Mouse (Mus musculus) kidney, adult 8-10 months (tissue): ENCODE measurements at regions not wholly inside any gene's neighbourhood (a gene's known extent, or its start where the extent isn't known, plus 50 kb on each side); places are given as distances from the start of the nearest gene placed in this dataset.
"Not testable (repeated sequence)": the region's sequence is repeated elsewhere in the genome, so short reads cannot be mapped to it uniquely, and the experiment has no call there.

Experiments used
- DNase-seq, 2 experiments: peaks; one replicate each; pipeline ENCODE4 v3.0.0; 2022

DNA sequence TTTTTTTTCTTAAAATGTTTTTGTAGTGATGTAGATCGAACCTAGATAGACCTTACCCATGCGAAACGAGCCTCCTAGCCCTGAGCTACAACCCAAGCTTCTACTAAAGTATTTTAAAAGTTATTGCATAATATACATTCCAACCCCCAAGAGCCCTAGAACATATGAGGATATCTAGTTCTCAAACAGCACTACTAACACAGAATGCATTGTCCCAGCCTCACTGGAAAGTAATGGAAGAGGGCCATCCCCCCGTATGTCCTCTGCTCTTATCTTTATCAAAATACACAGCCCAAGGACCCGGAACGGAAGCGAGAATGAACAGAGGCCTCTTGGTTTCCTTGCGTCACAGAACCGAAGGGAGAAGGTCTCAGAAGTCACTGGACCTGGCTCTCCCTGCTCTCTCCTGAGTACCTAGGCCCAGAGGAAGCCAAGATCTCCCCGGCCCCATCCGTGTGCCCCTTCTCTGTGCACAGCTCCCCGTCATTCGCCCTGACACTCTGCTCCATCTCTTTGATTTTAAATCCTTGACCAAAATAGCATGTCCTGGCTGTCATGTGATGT lies 165.0 kb upstream of the Pkdcc start:
- DNase-seq = no peak

GRCm38 (mm10) chr17:83050591-83051197 lies 164.4 kb upstream of the Pkdcc start:
- DNase-seq = no peak

DNA sequence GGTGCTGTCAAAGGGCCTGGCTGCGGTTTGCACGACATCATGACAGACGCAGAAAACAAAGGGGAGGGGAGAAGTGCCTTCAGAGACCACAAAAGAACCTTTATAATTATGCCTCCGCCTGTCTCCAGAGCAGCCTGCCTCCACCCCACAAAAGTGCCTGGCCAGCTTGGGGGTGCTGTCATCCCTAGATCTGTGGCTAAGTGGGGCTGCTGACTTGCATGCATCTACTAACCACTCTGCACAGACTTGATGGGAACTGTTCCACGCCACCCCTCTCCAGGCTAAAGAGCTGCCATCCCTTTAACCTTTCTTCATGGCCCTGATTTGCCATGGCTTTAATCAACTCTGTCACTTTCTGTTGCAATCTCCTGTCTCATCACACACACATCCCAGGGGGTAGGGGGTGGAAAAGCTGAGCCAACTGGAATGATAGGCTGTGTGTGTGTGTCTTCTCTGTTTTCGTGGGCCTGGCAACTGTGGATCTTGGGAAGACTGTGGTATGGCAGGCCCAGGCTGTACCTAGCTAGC lies 162.4 kb upstream of the Pkdcc start:
- DNase-seq = no peak

GRCm38 (mm10) chr17:83057832-83058231 lies 157.3 kb upstream of the Pkdcc start:
- DNase-seq = no peak

- no peak for DNase-seq
Observed at GRCm38 (mm10) chr17:83061843-83062242, 153.2 kb upstream of the Pkdcc start.

DNA sequence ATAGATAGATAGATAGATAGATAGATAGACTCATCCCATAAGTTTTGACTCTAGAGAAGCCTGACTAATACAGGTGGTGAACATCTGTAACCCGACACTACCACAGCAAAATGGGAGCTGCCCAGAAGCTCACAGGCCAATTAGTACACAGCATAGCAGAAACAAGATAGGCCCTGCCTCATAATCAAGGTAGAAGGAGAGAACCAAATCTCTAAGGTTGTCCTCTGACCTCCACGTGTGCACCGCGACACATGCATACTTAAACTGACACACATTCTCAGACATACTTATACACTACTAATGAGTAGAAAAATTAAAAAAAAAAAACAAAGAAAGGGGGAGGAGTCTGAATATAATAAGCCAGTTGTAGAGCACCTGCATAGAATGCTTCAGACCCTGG lies 151.2 kb upstream of the Pkdcc start:
- no peak for DNase-seq

DNA sequence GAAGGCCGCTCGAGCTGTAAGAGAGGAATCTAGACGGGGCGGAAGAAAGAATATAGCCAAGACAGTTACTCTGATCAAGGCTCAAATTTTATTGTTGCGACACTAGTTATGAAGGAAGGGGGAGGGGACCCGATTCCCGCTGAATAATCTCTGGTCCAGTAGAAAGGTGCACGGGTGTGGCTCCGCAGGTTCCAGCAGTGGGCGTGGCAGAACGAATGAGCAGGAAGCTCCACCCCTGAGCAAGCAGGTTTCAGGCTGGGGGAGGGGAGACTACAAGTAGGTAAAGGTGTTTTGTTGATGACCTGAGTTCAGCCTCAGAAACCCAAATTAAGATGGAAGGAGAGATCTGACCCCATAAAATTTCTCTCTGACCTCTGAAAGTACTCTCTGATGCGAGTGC lies 150.7 kb upstream of the Pkdcc start:
- not testable (repeated sequence) for DNase-seq

- DNase-seq = no peak
Observed at GRCm38 (mm10) chr17:83069246-83069645, 145.8 kb upstream of the Pkdcc start.

GRCm38 (mm10) chr17:83071746-83072145 lies 143.3 kb upstream of the Pkdcc start:
- DNase-seq = no peak

DNA sequence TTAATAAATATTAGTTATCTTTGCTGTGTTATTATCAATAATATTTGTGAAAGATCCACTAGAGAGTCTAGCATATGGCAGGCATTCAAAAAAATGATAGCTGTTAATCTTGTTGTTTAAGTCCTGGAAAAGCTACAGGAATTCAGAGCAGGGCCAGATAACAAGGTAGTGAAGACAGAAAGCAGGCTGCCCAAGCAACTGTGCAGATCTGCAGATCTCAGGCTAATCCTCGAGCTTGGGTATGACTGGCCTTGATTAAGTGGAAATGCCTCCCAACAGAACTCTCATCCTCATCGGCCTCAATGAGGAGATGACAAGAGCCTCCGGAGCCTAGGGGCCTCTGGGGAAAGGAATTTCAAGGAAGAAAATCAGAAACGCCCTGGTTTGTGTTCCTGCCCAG lies 142.9 kb upstream of the Pkdcc start:
- no peak for DNase-seq

DNA sequence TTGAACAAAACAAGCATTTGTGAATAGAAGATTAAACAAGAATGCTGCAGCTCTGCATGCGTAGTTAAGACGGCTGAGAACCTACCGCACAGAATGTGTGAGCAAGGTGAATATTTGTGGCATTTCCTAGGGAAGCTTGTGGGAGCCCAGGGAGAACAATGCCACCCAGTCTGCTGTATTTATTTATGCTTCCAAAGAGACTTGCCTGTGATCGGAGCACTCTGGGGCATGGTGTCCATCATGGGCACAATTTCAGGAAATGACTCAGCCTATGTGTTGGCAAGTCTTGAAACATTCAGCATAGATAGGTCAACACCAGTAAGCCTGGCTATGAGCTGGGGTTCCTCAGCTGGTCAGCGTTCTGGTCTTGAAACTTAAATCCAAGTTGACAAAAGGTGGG lies 140.2 kb upstream of the Pkdcc start:
- DNase-seq = no peak

DNA sequence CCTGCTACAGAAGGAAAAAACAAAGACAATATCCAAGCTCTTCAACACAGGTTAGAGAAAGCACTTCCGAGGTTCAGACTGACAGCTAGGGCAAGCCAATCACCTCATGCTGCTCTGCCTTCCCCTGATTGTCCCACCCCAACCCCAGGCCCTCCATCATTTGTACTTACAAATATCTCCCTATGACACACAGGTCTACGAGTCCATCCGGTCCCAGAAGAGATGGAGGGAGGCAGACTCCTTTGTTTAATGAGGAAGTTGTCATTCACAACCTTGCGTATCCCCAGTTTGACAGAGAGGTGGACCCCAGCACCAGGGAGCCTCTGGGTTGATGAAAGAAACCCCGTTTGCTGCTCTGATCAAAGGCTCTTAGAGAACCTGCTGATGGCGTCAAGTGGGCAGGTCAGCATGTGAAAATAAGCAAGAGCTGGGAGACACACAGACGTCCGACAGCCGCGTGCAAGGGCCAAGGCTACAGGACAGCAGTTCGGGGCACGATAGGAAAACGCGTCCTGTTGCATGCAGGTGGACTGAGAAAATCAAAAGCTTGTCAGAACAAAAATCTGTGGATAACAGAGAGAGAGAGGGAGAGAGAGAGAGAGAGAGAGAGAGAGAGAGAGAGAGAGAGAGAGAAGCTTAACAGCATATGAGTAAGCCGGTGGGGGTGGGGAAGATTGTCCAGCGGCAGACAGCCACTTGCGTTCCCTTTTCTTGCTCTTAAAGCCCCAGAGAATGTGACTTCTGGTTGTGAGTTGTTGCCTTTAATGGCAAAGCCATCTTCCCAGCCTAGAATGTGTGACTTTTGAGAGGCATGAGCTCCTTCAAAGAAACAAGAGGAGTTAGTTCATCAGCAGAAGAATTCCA lies 137.1 kb upstream of the Pkdcc start:
- DNase-seq = no peak

DNA sequence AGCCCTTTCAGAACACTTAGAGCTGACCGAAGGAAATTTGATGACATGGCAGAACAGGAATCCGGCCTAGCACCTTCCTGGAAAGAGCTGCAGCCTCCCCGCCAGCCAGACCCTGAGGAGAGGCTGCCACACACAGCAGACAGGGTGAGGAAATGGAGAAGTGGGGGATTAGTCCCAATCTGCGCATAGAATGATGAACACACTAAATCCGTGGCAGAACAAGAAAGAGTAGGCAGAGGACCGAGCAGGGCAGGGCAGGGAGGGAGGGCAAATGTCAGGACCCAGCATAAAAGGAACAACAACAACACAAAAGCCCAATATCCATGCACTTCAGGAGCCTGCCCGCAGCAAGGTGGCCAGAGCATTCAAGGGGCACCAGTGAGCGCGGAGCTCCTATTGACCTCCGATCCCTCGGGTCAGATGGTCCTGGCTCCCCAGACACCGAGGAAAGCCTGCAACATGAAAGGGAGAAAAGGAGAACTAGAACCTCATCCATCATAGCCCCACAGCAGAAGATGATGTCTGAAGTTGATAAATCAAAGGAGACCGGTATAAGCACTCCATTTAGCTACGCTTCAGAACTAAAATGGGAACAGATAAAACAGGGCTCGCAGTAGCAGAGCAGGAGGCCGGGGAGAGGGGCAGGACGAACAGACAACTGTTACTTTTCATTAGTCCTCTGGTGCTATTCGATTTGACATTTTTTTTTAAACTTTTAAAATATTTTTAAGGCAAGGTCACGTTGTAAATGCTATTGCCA lies 136.3 kb upstream of the Pkdcc start:
- no peak for DNase-seq

GRCm38 (mm10) chr17:83079361-83079685 lies 135.8 kb upstream of the Pkdcc start:
- no peak for DNase-seq

GRCm38 (mm10) chr17:83081729-83082128 lies 133.4 kb upstream of the Pkdcc start:
- peak in 1 of 2 experiments; percentile 14 for DNase-seq

- no peak for DNase-seq
Observed at GRCm38 (mm10) chr17:83083521-83083920, 131.6 kb upstream of the Pkdcc start.

- no peak for DNase-seq
Observed at GRCm38 (mm10) chr17:83085792-83086475, 129.2 kb upstream of the Pkdcc start.

- DNase-seq = no peak
Observed at GRCm38 (mm10) chr17:83086703-83087102, 128.4 kb upstream of the Pkdcc start.

DNA sequence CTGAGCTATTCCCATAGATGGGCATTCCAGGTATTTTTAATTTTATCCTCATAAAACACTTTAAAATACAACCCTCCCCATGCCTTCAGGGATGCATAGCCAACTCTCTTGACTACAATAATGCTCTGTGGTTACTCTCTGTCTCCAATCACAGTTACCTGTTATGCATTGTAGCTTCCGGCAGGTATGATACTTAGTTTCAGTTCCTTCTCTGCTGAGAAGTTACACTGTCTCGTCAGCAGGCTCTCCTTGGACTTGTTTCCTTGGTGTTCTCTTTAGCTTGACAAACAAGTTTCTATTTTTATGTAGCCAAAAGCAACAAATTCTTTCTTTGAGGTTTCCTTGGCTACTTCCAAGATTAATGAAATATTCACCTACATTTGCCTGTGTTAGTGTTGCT lies 126.6 kb upstream of the Pkdcc start:
- no peak for DNase-seq

DNA sequence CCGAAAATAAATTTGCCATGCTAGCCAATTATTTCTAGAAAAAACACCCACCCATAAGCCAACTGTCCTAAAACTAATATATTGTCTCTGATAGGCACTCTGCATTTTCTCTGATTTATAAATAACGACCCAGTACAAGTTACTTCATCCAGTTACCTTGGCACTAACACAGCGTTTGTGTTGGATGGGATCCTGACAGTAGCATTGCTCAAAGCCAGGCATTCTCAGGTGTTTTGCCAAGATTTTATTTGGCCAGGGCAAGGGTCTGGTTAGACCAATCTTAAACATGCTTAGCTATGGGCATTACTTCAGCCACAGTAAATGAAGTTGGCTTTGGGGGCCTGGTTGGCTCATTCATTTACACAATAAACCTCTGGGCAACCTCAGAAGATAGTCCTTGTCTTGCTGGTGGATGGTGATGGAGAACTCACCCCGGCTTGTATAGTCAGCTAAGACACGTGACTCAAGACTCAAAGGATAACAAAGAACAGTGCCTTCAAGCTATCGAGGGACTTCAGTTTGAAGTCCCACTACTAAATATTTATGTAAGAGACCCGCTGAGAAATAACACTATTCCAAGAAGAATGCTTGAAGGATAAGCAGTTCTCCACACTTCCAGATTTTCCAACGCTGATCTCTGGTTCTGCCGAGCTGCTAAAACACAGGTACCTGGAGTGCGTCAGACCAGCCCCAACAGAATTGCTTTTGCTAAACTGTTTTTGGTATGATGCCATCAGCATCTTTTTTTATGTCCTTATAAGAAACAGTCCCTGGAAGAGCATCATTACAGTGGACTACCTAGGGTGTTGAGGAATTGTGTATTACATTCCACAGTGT lies 125.0 kb upstream of the Pkdcc start:
- no peak for DNase-seq

DNA sequence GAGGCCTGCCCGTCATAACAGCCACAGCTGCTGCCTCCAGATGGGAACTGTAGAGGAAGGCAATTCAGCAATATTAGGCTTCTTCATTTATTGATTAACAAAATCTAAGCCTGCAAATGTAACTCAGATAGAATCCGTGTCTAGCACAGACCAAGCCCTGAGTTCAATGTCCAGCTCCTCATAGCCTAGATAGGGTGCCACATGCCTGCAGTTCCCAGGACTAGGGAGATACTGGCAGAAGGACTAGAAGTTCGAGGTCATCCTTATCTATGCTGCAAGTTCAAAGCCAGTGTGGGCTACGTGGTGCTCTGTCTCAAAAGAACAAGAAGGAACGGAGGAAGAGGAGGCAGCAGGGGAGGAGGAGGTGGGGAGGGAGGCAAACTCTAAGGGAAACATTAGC lies 121.2 kb upstream of the Pkdcc start:
- DNase-seq = no peak

GRCm38 (mm10) chr17:83096451-83096850 lies 118.6 kb upstream of the Pkdcc start:
- no peak for DNase-seq
